Mouse (Mus musculus): ENCODE data around the gene Sars2. TPM values are rescaled to one million over a fixed set of nuclear protein-coding genes. Genes with fewer than 3 reads are reported as not detected.

Gene Sars2
- polyA plus RNA-seq, 1 experiment from 2014 or later, result 7.0 TPM

DNA sequence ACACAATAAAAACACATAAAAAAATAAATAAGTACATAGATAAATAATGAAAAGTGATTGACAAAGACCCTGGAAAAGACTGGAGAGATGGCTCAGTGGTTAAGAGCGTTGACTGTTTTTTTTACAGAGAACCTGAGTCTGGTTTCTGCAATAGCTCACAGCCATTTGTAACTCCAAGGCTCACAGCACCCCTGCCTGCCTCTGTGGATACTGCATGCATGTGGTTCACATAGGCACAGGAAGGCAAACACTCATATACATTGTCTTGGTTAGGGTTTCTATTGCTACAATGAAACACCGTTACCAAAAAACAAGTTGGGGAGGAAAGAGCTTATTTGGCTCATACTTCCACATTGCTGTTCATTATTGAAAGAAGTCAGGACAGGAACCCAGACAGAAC is 26.2 kb upstream of the Sars2 start:
- H3K4me1 ChIP-seq (ENCODE audit: insufficient read depth, low read depth, low read length), result no peaks in the 10 kb centered on the region
- no peak overlapping the region for H3K27ac ChIP-seq (ENCODE audit: low read length)
- 89% methylated on average over 2 of the region's 2 CpGs for WGBS
- no peak for ATAC-seq
- no peak for DNase-seq (ENCODE audit: low spot score)
- no peak overlapping the region for H3K9ac ChIP-seq (replicated peaks; ENCODE audit: low read depth)
- no peak overlapping the region for H3K4me2 ChIP-seq (replicated peaks; ENCODE audit: low read depth, low read length)
- no peaks in the 10 kb centered on the region for H3K36me3 ChIP-seq (ENCODE audit: insufficient read depth, low read length)
- H3K9me3 ChIP-seq (ENCODE audit: low read length), result no peaks in the 10 kb centered on the region
- no peak overlapping the region for H3K4me3 ChIP-seq (ENCODE audit: low read depth, low read length)
- H3K27me3 ChIP-seq (replicated peaks; ENCODE audit: insufficient read depth, low read length), result no peaks in the 10 kb centered on the region
- TF ChIP-seq CTCF (IDR thresholded peaks at IDR 0.05) (peak; percentile 41), EP300 (IDR thresholded peaks at IDR 0.05) (no peak)

DNA sequence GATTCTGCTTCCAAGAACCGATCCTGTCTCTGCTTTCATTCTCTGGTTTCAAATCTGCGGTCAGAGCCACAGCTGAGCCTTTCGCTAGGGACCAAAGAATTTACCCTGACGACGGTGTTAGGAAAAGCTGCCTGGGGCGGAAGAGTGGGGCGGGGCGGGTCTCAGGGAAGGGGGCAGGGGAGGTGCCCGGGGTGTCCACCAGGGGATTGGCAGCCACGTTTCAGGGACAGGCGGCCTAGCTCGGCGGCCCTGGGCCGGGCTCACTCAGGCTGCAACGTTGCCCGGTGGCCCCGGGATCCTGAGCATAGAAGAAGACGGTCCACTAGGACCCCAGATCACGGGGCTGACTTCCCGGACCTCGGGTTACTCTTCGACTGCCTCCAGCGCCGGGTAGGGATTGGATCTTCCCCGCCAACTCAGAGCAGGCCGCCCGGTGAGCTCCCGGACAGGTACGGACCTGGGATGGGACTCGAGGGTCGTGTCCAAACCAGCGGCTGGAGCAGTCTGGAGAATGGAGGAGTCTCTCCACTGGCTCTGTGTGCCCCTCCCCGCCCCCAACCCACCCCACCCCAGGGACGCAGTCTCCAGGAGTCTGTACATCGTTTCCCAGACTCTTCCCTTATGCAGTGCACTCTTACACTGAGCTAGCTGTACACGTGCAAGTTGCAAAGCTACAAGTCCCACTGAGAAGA is 25.1 kb upstream of the Sars2 start, which contains the start of gene Fbxo17:
TSS of gene Fbxo17 (plus strand) at position 215 of the 692 bp plus-strand sequence.
- WGBS, result under 1% methylated on average over 34 of the region's 36 CpGs

DNA sequence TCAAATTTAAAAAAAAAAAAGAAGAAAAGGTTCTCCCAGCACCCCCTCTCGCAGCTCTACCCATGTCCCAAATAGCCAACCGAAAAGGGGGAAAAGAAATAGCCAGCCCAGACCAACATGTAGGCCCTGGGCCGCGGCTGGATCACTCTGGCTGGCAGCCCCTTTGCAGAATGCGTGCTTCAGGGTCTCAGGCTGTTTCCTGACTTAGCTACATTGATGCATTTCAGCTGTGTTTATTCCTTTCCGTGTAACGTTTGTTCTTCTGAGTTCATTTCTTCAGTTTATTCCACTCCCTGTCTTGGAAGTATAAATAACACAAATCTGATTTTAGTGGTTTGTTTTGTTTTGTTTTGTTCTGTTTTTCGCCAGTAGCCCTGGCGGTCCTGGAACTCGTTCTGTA is 24.1 kb upstream of the Sars2 start:
- no peaks in the 10 kb centered on the region for H3K9me3 ChIP-seq (ENCODE audit: low read length)
- WGBS, result 62% methylated on average over 10 of the region's 10 CpGs
- no peaks in the 10 kb centered on the region for H3K4me1 ChIP-seq (ENCODE audit: insufficient read depth, low read depth, low read length)
- no peaks in the 10 kb centered on the region for H3K36me3 ChIP-seq (ENCODE audit: insufficient read depth, low read length)
- H3K27ac ChIP-seq (ENCODE audit: low read length), result no peak overlapping the region
- ATAC-seq, result no peak
- no peak overlapping the region for H3K4me3 ChIP-seq (ENCODE audit: low read depth, low read length)
- H3K4me2 ChIP-seq (replicated peaks; ENCODE audit: low read depth, low read length), result no peak overlapping the region
- H3K9ac ChIP-seq (replicated peaks; ENCODE audit: low read depth), result no peak overlapping the region
- peak; percentile 29 for DNase-seq (ENCODE audit: low spot score)
- no peak for TF ChIP-seq CTCF (IDR thresholded peaks at IDR 0.05)
- TF ChIP-seq EP300 (IDR thresholded peaks at IDR 0.05), result no peak
- no peaks in the 10 kb centered on the region for H3K27me3 ChIP-seq (replicated peaks; ENCODE audit: insufficient read depth, low read length)

More for the DNA sequence above, 25.1 kb upstream of the Sars2 start, which contains the start of gene Fbxo17:
- Histone ChIP-seq H3K27ac (ENCODE audit: low read length) (peak within 1 kb of the TSS; percentile 62; the same call in 1 of the 2 replicates), H3K27me3 (replicated peaks; ENCODE audit: insufficient read depth, low read length) (no peaks in the 10 kb centered on the region), H3K4me3 (ENCODE audit: low read depth, low read length) (peak within 1 kb of the TSS; percentile 42), H3K4me2 (replicated peaks; ENCODE audit: low read depth, low read length) (peak within 1 kb of the TSS; percentile 78), H3K9me3 (ENCODE audit: low read length) (no peaks in the 10 kb centered on the region), H3K9ac (replicated peaks; ENCODE audit: low read depth) (peak within 1 kb of the TSS; percentile 52), H3K4me1 (ENCODE audit: insufficient read depth, low read depth, low read length) (no peaks in the 10 kb centered on the region), H3K36me3 (ENCODE audit: insufficient read depth, low read length) (no peaks in the 10 kb centered on the region)
- TF ChIP-seq CTCF (IDR thresholded peaks at IDR 0.05), result peak; percentile 43
- TF ChIP-seq EP300 (IDR thresholded peaks at IDR 0.05), result no peak
- ATAC-seq (peak; percentile 90), DNase-seq (ENCODE audit: low spot score) (peak; percentile 82)

DNA sequence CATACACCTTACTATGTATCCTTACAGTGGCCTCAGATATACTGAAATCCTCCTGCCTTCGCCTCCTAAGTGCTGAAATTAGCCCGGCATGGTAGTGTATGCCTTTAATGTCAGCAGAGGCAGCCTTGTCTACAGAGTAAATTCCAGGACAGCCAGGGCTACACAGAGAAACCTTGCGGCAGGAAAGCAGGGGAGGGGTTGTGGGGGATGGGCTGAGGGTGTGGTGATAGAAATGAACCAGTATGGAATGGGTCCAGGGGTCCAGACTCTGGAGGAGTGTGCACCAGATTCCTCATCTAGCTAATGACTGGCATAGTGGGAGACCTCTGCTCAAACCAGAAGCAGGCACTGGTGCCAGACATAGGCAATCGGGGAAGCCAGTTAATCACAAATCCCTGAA is 22.6 kb upstream of the Sars2 start:
- no peaks in the 10 kb centered on the region for H3K27me3 ChIP-seq (replicated peaks; ENCODE audit: insufficient read depth, low read length)
- no peak overlapping the region for H3K4me2 ChIP-seq (replicated peaks; ENCODE audit: low read depth, low read length)
- TF ChIP-seq CTCF (IDR thresholded peaks at IDR 0.05) (no peak), EP300 (IDR thresholded peaks at IDR 0.05) (no peak)
- DNase-seq (ENCODE audit: low spot score) (no peak), ATAC-seq (no peak)
- WGBS, result 42% methylated on average over 4 of the region's 4 CpGs
- H3K27ac ChIP-seq (ENCODE audit: low read length), result no peak overlapping the region
- H3K9ac ChIP-seq (replicated peaks; ENCODE audit: low read depth), result no peak overlapping the region
- no peaks in the 10 kb centered on the region for H3K36me3 ChIP-seq (ENCODE audit: insufficient read depth, low read length)
- no peaks in the 10 kb centered on the region for H3K4me1 ChIP-seq (ENCODE audit: insufficient read depth, low read depth, low read length)
- H3K9me3 ChIP-seq (ENCODE audit: low read length), result no peaks in the 10 kb centered on the region
- H3K4me3 ChIP-seq (ENCODE audit: low read depth, low read length), result no peak overlapping the region

DNA sequence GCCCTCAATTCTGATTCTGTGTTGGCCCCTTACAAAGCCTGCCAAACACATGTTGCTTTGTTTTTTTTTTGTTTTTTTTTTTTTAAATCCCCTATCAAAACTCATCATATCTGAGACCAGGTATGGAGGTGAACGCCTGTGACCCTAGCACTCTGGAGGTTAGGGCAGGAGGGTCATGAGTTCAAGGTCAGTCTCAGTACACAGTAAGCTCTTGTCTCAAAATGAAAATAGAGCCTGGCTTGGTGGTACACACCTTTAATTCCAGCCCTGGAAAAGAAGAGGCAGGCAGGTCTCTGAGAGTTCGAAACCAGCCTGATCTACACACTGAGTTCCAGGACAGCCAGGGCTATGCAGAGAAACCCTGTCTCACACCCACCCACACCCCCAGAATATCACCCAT is 22.1 kb upstream of the Sars2 start:
- Histone ChIP-seq H3K4me3 (ENCODE audit: low read depth, low read length) (no peak overlapping the region), H3K27me3 (replicated peaks; ENCODE audit: insufficient read depth, low read length) (no peaks in the 10 kb centered on the region), H3K27ac (ENCODE audit: low read length) (no peak overlapping the region), H3K4me2 (replicated peaks; ENCODE audit: low read depth, low read length) (no peak overlapping the region), H3K9ac (replicated peaks; ENCODE audit: low read depth) (no peak overlapping the region), H3K9me3 (ENCODE audit: low read length) (no peaks in the 10 kb centered on the region), H3K36me3 (ENCODE audit: insufficient read depth, low read length) (no peaks in the 10 kb centered on the region), H3K4me1 (ENCODE audit: insufficient read depth, low read depth, low read length) (no peaks in the 10 kb centered on the region)
- 77% methylated on average over 2 of the region's 2 CpGs for WGBS
- no peak for ATAC-seq
- no peak for DNase-seq (ENCODE audit: low spot score)
- TF ChIP-seq EP300 (IDR thresholded peaks at IDR 0.05) (no peak), CTCF (IDR thresholded peaks at IDR 0.05) (no peak)

DNA sequence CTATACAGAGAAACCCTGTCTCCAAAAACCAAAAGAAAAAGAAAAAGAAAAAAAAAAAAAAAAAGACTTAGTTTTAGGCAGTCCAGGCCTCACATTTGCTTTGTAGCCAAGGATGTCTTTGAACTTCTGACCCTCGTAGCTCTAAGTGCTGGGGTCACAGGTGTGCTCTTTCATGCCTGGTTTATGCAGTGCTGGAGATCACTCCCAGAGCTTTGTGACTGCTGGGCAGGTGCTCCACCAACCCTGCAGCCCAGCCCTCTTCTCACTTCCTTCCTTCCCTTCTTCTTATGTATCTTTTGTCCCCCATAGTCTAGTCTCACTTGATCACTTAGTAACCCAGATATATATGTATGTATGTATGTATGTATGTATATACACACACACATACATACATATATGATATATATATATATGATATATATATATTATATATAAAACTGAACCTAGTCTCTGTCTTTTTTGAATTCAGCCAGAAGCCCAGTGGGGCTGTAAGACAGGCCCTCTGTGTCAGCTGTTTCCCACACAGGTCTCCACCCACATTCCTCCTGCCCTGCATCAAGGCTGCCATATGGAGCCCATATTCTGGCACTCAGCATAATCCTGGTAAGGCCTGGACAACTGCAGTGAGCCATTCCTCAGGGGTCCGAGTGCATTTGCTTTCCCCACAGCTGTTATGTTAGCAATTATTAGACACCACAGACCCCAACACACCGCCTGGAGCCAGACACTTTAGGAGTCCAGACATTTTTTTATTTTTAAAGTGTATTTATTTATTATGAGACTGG is 20.8 kb upstream of the Sars2 start:
- peak; percentile 77 for ATAC-seq
- H3K27ac ChIP-seq (ENCODE audit: low read length), result no peak overlapping the region
- H3K9ac ChIP-seq (replicated peaks; ENCODE audit: low read depth), result no peak overlapping the region
- DNase-seq (ENCODE audit: low spot score), result peak; percentile 84
- TF ChIP-seq CTCF (IDR thresholded peaks at IDR 0.05) (no peak), EP300 (IDR thresholded peaks at IDR 0.05) (no peak)
- 55% methylated on average over 3 of the region's 3 CpGs for WGBS
- no peak overlapping the region for H3K4me3 ChIP-seq (ENCODE audit: low read depth, low read length)
- no peaks in the 10 kb centered on the region for H3K27me3 ChIP-seq (replicated peaks; ENCODE audit: insufficient read depth, low read length)
- no peaks in the 10 kb centered on the region for H3K36me3 ChIP-seq (ENCODE audit: insufficient read depth, low read length)
- no peak overlapping the region for H3K4me2 ChIP-seq (replicated peaks; ENCODE audit: low read depth, low read length)
- no peaks in the 10 kb centered on the region for H3K4me1 ChIP-seq (ENCODE audit: insufficient read depth, low read depth, low read length)
- no peaks in the 10 kb centered on the region for H3K9me3 ChIP-seq (ENCODE audit: low read length)
